Mouse (Mus musculus) heart, embryonic 11.5 days (tissue): Measurements from ENCODE around the gene Tmem163. TPM values are rescaled to one million over a fixed set of nuclear protein-coding genes. Genes with fewer than 3 reads are reported as not detected.
A peak's percentile ranks its signal among the peaks of the same experiment; 100 is the strongest.

Experiments
- ATAC-seq: fragments of 200-750 bp; cut with Nextera tagmentation; replicated peaks from 2 replicates; pipeline ENCODE4 v1.8.0; 2017; ENCODE audit warnings: moderate library complexity; ENCODE audit not compliant: insufficient number of reproducible peaks, low FRiP score, low TSS enrichment
- H3K27ac ChIP-seq: fragments of 300-500 bp; sonication (generic); 2 replicates; pipeline ENCODE4 v1.5.1; 2014; ENCODE audit warnings: mild to moderate bottlenecking, low read depth, low read length
- H3K27me3 ChIP-seq: fragments of 300-500 bp; sonication (generic); 2 replicates; pipeline ENCODE4 v1.6.1; 2014; ENCODE audit warnings: mild to moderate bottlenecking, low read length, mixed read lengths; ENCODE audit not compliant: control insufficient read depth, insufficient read depth
- H3K36me3 ChIP-seq: fragments of 300-500 bp; sonication (generic); 2 replicates; pipeline ENCODE4 v1.6.1; 2014; ENCODE audit warnings: mild to moderate bottlenecking, low read length, moderate library complexity, mixed read lengths; ENCODE audit not compliant: control insufficient read depth, insufficient read depth
- H3K4me1 ChIP-seq: fragments of 300-500 bp; sonication (generic); 2 replicates; pipeline ENCODE4 v1.6.1; 2014; ENCODE audit warnings: low read length; ENCODE audit not compliant: control insufficient read depth, insufficient read depth
- H3K4me2 ChIP-seq: fragments of 300-500 bp; sonication (generic); 2 replicates; pipeline ENCODE4 v1.6.1; 2014; ENCODE audit warnings: mild to moderate bottlenecking, moderate library complexity
- H3K4me3 ChIP-seq: fragments of 300-500 bp; sonication (generic); 2 replicates; pipeline ENCODE4 v1.5.1; 2014; ENCODE audit warnings: low read depth, low read length
- H3K9ac ChIP-seq: fragments of 300-500 bp; sonication (generic); 2 replicates; pipeline ENCODE4 v1.6.1; 2014; ENCODE audit warnings: mild to moderate bottlenecking, low read depth, low read length, moderate library complexity
- H3K9me3 ChIP-seq: fragments of 300-500 bp; sonication (generic); replicated peaks from 2 replicates; pipeline ENCODE4 v1.6.1; 2016; ENCODE audit warnings: low read length; ENCODE audit not compliant: control insufficient read depth
- WGBS: fragments of 180-500 bp; shearing (Covaris S2); extraction: QIAGEN DNeasy Blood & Tissue Kit; methylation state at CpG from one replicate; pipeline ENCODE4 v1.1.7; 2014; ENCODE audit not compliant: insufficient replicate concordance; 5-methylcytosine and 5-hydroxymethylcytosine counted together
- polyA plus RNA-seq: library from polyadenylated mRNA; unstranded; fragments of >200 nt; fragmentation: Nextera tagmentation; extraction: Ambion mirVana; gene quantifications from 2 replicates; pipeline ENCODE4 v1.2.1, GENCODE M21; 2014

The Tmem163 gene
- polyA plus RNA-seq, 1 experiment from 2014 or later = 30.5 TPM

DNA sequence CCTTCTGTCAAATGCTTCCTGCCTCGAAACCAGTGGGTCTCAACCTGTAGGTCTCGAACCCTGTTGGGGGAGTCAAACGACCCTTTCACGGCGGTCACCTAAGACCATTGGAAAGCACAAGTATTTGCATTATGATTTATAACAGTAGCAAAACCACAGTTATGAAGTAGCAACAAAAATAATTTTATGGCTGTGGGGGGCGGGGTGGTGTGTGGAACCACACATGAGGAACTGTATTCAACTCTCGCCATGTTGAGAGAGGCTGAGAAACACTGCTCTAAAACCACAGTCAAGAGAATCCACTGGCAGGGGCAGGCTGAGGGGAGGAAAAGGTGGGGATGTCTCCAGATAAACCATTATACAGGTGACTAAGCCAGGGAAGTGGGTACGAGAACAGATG is 166.2 kb downstream of the Tmem163 start:
- Histone ChIP-seq H3K9ac (no peak overlapping the region), H3K27ac (no peak overlapping the region), H3K4me1 (peaks cover 9% of the 10 kb centered on the region; the same call in 1 of the 2 replicates), H3K4me3 (no peak overlapping the region), H3K4me2 (no peak overlapping the region), H3K9me3 (peaks cover 5% of the 10 kb centered on the region; the same call in 1 of the 2 replicates), H3K36me3 (no peaks in the 10 kb centered on the region), H3K27me3 (no peaks in the 10 kb centered on the region)
- no peak for ATAC-seq
- WGBS = 84% methylated on average over 8 of the region's 8 CpGs

DNA sequence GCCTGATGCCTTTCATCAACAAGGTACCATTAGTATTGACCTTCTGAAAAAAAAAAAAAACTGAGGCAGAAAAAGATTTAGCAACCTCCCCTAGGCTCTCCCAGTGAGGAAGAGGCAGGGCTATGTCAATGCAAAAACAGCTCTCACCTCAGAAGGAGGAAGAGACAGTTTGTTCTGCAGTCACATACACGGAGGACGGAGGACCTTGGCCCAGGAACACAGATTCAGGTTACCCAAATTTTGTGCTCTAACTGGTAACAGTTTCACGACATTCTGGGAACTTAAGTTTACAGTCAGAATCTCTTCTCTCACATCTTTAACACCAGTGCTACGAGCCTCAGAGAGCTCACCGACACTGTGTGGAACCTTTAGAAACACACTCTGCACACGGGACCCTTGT is 166.6 kb downstream of the Tmem163 start:
- Histone ChIP-seq H3K27ac (0 out of 2 replicates have a peak overlapping the region, but pooled peaks have one; percentile 22), H3K9ac (no peak overlapping the region), H3K4me1 (peaks cover 9% of the 10 kb centered on the region; the same call in 1 of the 2 replicates), H3K27me3 (no peaks in the 10 kb centered on the region), H3K36me3 (no peaks in the 10 kb centered on the region), H3K9me3 (peaks cover 5% of the 10 kb centered on the region; the same call in 1 of the 2 replicates), H3K4me3 (no peak overlapping the region), H3K4me2 (no peak overlapping the region)
- WGBS = 70% methylated on average over 6 of the region's 6 CpGs
- ATAC-seq = no peak

DNA sequence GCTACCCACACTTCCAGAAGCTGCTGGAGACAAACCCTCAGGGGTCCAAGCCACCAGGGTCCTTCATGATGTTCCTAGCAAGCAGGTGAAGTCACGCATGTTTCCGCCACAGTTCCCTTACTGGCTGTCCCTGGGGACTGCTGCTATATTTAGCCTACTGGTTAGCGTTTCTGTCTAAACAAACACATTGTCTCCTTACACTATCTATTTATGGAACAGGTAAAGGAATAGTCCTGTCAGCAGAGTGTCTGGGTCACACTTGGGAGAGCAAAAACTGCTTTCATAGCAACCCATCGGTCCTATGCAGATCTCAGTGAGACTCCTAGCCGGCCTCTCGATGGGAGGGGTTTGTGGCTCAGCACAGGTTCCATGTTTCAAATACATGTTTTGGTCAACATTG is 168.0 kb downstream of the Tmem163 start:
- Histone ChIP-seq H3K9ac (no peak overlapping the region), H3K4me2 (no peak overlapping the region), H3K4me3 (no peak overlapping the region), H3K4me1 (peaks cover 9% of the 10 kb centered on the region; the same call in 1 of the 2 replicates), H3K27ac (0 out of 2 replicates have a peak overlapping the region, but pooled peaks have one; percentile 43), H3K27me3 (no peaks in the 10 kb centered on the region), H3K36me3 (no peaks in the 10 kb centered on the region), H3K9me3 (peaks cover 5% of the 10 kb centered on the region; the same call in 1 of the 2 replicates)
- 60% methylated on average over 6 of the region's 6 CpGs for WGBS
- no peak for ATAC-seq

DNA sequence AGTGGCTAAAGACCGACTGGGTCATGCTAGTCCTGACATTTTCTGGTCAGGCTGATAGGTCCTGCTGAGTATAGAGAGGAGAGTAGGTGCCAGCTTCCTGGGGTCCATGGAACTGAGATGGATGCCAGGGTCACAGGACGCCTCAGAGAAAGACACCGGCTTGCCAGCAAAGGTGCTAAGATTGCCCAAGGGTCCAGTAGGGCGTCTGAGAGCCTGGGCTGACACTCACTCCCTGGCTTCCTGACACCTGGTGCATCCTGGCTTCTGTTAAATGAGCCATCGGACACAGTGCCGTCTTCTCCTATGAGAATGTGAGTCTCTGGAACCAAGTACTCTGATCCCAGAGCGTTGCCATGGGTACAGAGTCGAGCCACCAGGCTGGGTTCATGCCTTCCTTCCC is 170.4 kb downstream of the Tmem163 start:
- ATAC-seq = no peak
- Histone ChIP-seq H3K4me1 (peaks cover 9% of the 10 kb centered on the region; the same call in 1 of the 2 replicates), H3K4me2 (no peak overlapping the region), H3K9me3 (no peaks in the 10 kb centered on the region), H3K4me3 (no peak overlapping the region), H3K27ac (no peak overlapping the region), H3K36me3 (no peaks in the 10 kb centered on the region), H3K9ac (no peak overlapping the region), H3K27me3 (no peaks in the 10 kb centered on the region)
- 76% methylated on average over 8 of the region's 8 CpGs for WGBS

DNA sequence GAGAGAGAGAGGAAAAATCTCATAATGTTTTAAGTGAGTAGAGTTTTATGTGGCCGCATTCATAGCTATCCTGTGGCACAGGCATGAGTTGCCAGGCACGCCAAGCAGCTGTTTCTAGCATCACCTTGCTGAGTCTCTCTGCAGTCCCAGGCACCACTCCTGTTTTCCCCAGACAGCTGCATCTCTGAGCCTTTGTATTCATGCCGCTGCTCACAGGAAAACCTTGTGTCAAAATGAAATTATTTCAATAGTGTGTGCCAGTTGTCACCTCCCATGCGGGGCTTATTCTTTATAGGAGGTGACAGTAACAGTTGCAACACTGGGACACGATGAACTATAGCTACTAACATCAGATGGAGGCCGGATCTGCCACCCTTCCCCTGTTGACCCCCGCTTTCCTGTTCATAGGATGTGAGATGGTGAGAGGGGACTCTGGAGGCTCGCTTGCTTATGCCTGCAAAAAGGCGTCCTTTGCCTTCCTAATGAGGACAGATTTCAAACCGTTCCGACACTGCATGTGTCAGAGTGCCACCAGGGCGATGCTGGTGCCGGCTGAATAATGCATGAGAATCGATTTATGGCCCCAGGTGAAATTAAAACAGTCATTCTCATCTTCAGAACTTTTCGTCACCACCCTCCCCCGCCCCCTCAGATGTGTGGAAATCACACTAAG is 171.1 kb downstream of the Tmem163 start:
- Histone ChIP-seq H3K4me2 (no peak overlapping the region), H3K4me1 (peaks cover 9% of the 10 kb centered on the region; the same call in 1 of the 2 replicates), H3K9me3 (no peaks in the 10 kb centered on the region), H3K9ac (no peak overlapping the region), H3K4me3 (no peak overlapping the region), H3K27me3 (no peaks in the 10 kb centered on the region), H3K27ac (no peak overlapping the region), H3K36me3 (no peaks in the 10 kb centered on the region)
- no peak for ATAC-seq
- 83% methylated on average over 16 of the region's 16 CpGs for WGBS

DNA sequence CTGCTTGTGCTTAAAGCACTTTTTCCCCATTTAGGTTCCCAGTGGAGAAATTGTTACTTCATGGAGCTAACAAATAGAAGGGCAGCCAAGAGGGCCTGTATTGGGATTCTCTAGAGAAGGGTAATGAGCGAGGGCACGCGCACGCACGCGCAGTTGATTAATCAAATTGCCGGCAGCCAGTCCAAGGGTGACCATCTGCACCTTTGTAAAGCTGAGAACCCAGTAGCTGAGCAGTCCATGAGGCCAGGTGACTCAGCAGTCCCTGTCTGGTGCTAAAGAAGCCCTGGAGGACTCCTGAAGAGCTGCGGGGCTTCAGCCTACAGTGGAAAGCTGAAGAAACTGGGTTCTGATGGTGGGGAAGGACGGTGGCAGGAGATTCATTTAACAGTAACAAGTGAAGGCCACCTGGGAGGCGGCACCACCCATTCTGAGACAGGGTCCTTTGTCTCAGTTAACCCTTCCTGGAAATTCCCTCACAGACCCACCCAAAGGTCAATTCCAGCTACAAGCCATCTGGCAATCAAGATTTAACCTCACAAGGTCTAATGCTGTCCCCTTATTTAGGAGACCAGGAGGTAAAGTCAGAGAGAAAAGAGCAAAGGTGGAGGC is 172.2 kb downstream of the Tmem163 start:
- Histone ChIP-seq H3K9me3 (no peaks in the 10 kb centered on the region), H3K9ac (no peak overlapping the region), H3K27ac (no peak overlapping the region), H3K27me3 (no peaks in the 10 kb centered on the region), H3K4me3 (no peak overlapping the region), H3K4me2 (no peak overlapping the region), H3K36me3 (no peaks in the 10 kb centered on the region), H3K4me1 (peaks cover 5% of the 10 kb centered on the region; the same call in 1 of the 2 replicates)
- no peak for ATAC-seq
- WGBS = 81% methylated on average over 10 of the region's 10 CpGs

DNA sequence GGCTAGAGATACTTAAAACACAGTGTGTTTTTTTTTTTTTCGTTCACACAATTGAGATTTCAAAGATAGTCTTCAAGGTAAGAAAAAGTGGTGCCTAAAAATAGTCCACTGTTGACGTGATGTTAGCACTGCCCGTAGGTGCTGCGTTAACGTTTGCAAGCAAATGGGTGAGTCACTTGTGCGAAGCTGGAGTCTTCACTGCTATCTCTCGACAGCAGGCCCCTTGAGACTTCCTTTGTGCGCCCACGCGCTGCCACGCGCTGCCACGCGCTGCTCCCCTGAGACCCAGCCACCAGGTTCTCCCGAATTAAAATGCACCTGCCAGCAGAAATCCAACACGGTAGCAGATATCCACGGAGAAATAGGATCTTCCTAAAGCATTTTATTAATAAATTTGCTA is 178.6 kb downstream of the Tmem163 start:
- Histone ChIP-seq H3K9me3 (no peaks in the 10 kb centered on the region), H3K9ac (no peak overlapping the region), H3K27me3 (no peaks in the 10 kb centered on the region), H3K4me2 (no peak overlapping the region), H3K4me3 (no peak overlapping the region), H3K27ac (no peak overlapping the region), H3K36me3 (no peaks in the 10 kb centered on the region), H3K4me1 (peaks cover 2% of the 10 kb centered on the region; the same call in 1 of the 2 replicates)
- WGBS = 51% methylated on average over 17 of the region's 17 CpGs
- no peak for ATAC-seq

DNA sequence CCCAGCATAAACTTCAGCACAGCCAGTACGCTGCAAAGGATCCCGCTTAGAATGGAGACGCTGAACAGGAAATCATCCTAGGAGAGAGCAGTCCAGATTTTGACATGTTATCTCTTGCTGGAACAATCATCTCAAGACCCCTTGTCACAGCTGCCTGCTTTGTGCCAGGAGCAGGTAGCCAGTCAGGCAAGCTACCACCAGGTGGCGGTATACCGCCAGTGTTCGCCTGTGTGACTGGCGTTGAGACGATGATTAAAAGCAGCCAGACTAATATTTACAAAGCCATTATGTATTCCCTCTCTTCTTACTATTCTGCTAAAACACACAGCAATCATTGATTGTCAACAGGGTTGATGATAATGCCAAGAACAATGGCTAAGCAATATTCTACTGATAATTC is 179.1 kb downstream of the Tmem163 start:
- Histone ChIP-seq H3K9me3 (no peaks in the 10 kb centered on the region), H3K4me3 (no peak overlapping the region), H3K4me2 (no peak overlapping the region), H3K27me3 (no peaks in the 10 kb centered on the region), H3K9ac (no peak overlapping the region), H3K36me3 (no peaks in the 10 kb centered on the region), H3K27ac (no peak overlapping the region), H3K4me1 (peaks cover 2% of the 10 kb centered on the region; the same call in 1 of the 2 replicates)
- no peak for ATAC-seq
- WGBS = 10% methylated on average over 8 of the region's 8 CpGs
